Mouse (Mus musculus) liver, embryonic 14.5 days (tissue): ENCODE measurements around the gene Iqgap3. TPM values are rescaled to one million over a fixed set of nuclear protein-coding genes. Genes with fewer than 3 reads are reported as not detected.

Experiments
- ATAC-seq: fragments of 200-750 bp; cut with Nextera tagmentation; 2 replicates; pipeline ENCODE4 v1.8.0; 2017; ENCODE audit warnings: moderate number of reproducible peaks, mild to moderate bottlenecking, moderate library complexity; ENCODE audit not compliant: insufficient read depth
- DNase-seq, 3 experiments: peaks; one replicate each; pipeline ENCODE4 v3.0.0-alpha.2; 2012 to 2013; ENCODE audit warnings: low read depth in 3 of 3, low spot score in 3 of 3
- H3K27ac ChIP-seq: fragments of 300-500 bp; sonication (generic); 2 replicates; pipeline ENCODE4 v1.5.1; 2014; ENCODE audit warnings: moderate library complexity, mild to moderate bottlenecking, control low read depth, inconsistent platforms
- H3K27me3 ChIP-seq: fragments of 300-500 bp; sonication (generic); 2 replicates; pipeline ENCODE4 v1.6.1; 2014; ENCODE audit warnings: mild to moderate bottlenecking, low read length, moderate library complexity; ENCODE audit not compliant: control insufficient read depth, insufficient read depth
- H3K36me3 ChIP-seq: fragments of 300-500 bp; sonication (generic); replicated peaks from 2 replicates; pipeline ENCODE4 v1.6.1; 2014; ENCODE audit warnings: low read depth; ENCODE audit not compliant: control insufficient read depth, insufficient read depth
- H3K4me1 ChIP-seq, 2 experiments: fragments of 200-500 bp in 1 of 2; fragments of 300-500 bp in 1 of 2; sonication (generic) in 1 of 2; replicated peaks; 2 replicates each; pipeline ENCODE4 v1.6.1; 2012 to 2014; ENCODE audit warnings: antibody characterized with exemption in 1 of 2, inconsistent platforms in 1 of 2, low read length in 1 of 2; ENCODE audit not compliant: control insufficient read depth in 2 of 2, insufficient read depth in 2 of 2
- H3K4me2 ChIP-seq: fragments of 300-500 bp; sonication (generic); 2 replicates; pipeline ENCODE4 v1.6.1; 2014; ENCODE audit warnings: low read depth, mild to moderate bottlenecking, control low read depth, moderate library complexity
- H3K4me3 ChIP-seq, 2 experiments: fragments of 200-500 bp in 1 of 2; fragments of 300-500 bp in 1 of 2; sonication (generic) in 1 of 2; 2 replicates each; pipeline ENCODE4 v1.5.1; 2012 to 2014; ENCODE audit warnings: low read depth in 2 of 2, low read length in 2 of 2, mild to moderate bottlenecking in 2 of 2, control low read depth in 1 of 2, inconsistent platforms in 1 of 2, moderate library complexity in 1 of 2; ENCODE audit not compliant: insufficient read depth in 1 of 2
- H3K9ac ChIP-seq: fragments of 300-500 bp; sonication (generic); replicated peaks from 2 replicates; pipeline ENCODE4 v1.6.1; 2014; ENCODE audit warnings: mild to moderate bottlenecking, control low read depth, moderate library complexity
- H3K9me3 ChIP-seq: fragments of 300-500 bp; sonication (generic); 2 replicates; pipeline ENCODE4 v1.6.1; 2016; ENCODE audit warnings: low read length, mixed read lengths; ENCODE audit not compliant: control insufficient read depth
- CTCF ChIP-seq: IDR thresholded peaks from 2 replicates; pipeline ENCODE4 v1.5.1; 2016; ENCODE audit warnings: antibody characterized with exemption, low read depth, control low read depth
- EP300 ChIP-seq: IDR thresholded peaks from 2 replicates; pipeline ENCODE4 v1.6.1; 2016; ENCODE audit warnings: antibody characterized with exemption, low read depth
- WGBS: fragments of 180-500 bp; shearing (Covaris S2); extraction: QIAGEN DNeasy Blood & Tissue Kit; methylation state at CpG from one replicate; pipeline ENCODE4 v1.1.7; 2014; ENCODE audit not compliant: insufficient replicate concordance; 5-methylcytosine and 5-hydroxymethylcytosine counted together
- polyA plus RNA-seq, 2 experiments: library from polyadenylated mRNA; depleted of rRNA in 1 of 2; stranded (reverse) in 1 of 2; unstranded in 1 of 2; fragments of >200 nt; fragmentation: Nextera tagmentation in 1 of 2; extraction: Ambion mirVana in 1 of 2; gene quantifications; 2 replicates each; pipeline versions ENCODE4 v1.2.1 to v1.2.3; 2012 to 2014

Iqgap3 gene
- polyA plus RNA-seq, 2 experiments = 6.7 to 8.8 TPM

GRCm38 (mm10) chr3:88147866-88148265, 66.1 kb downstream of the Iqgap3 start:
- Histone ChIP-seq H3K36me3 (no peaks in the 10 kb centered on the region), H3K4me1 (peaks cover 57 to 65% of the 10 kb centered on the region in 2 experiments), H3K4me3 (no peak overlapping the region), H3K9ac (no peak overlapping the region), H3K27ac (no peak overlapping the region; the same call in 1 of the 2 replicates), H3K9me3 (no peaks in the 10 kb centered on the region), H3K27me3 (no peaks in the 10 kb centered on the region), H3K4me2 (no peak overlapping the region)
- DNase-seq (no peak), ATAC-seq (no peak)
- whole genome bisulfite sequencing = 78% methylated on average over 1 of the region's 1 CpGs
- no peak for TF ChIP-seq CTCF
- TF ChIP-seq EP300 = no peak

- Histone ChIP-seq H3K4me1 (peaks cover 57 to 65% of the 10 kb centered on the region in 2 experiments), H3K4me2 (no peak overlapping the region), H3K27me3 (no peaks in the 10 kb centered on the region), H3K4me3 (no peak overlapping the region), H3K9me3 (no peaks in the 10 kb centered on the region), H3K36me3 (no peaks in the 10 kb centered on the region), H3K9ac (no peak overlapping the region), H3K27ac (peak overlapping the region; percentile 25)
- DNase-seq = no peak
- 53% methylated on average over 5 of the region's 5 CpGs for WGBS
- ATAC-seq = no peak
- no peak for TF ChIP-seq EP300
- TF ChIP-seq CTCF = no peak
These were observed 66.6 kb downstream of the Iqgap3 start for GRCm38 (mm10) chr3:88148354-88148753.

DNA sequence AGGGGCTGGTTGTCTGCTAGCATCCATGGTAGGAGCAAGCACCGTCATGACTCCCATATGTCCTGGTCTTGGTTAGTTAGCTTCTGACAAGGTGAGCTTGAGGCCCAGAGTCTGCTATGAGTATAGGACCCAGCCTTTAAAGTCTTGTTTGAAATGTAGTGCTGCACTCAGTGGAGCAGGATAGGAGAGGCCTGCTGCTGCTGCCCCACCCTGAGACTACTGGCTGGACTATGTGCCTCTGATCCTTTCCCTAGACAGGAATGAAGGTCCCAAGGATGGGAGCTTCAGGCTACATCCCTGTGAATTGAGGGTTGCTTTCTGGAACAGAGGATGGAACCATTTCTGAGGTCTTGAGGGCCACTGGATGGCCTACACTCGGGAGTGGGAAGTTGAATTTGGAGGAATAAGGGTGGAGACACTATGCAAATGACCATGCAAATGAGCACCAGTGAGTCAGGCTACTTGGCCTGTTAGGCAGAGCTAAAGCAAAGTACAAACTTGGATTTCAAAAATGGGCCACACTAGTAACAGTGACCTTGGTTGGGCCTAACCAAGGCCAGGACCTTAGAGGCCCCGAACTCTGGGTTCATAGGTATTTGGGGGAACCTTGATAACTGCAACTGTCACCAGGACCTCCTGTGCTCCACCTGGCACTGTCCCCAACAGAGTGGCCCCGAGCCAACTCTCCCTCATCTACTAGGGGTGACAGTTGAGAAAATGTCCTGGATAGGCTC, 67.2 kb downstream of the Iqgap3 start:
- H3K9me3 ChIP-seq = no peaks in the 10 kb centered on the region
- peak overlapping the region; percentile 30 for H3K4me2 ChIP-seq
- H3K36me3 ChIP-seq = no peaks in the 10 kb centered on the region
- peaks cover 54 to 62% of the 10 kb centered on the region in 2 experiments for H3K4me1 ChIP-seq
- H3K27me3 ChIP-seq = no peaks in the 10 kb centered on the region
- no peak overlapping the region for H3K4me3 ChIP-seq
- ATAC-seq (no peak), DNase-seq (no peak)
- H3K27ac ChIP-seq = peak overlapping the region; percentile 25
- H3K9ac ChIP-seq = no peak overlapping the region
- WGBS = 37% methylated on average over 4 of the region's 4 CpGs
- TF ChIP-seq EP300 (no peak), CTCF (no peak)

GRCm38 (mm10) chr3:88149510-88149974, 67.8 kb downstream of the Iqgap3 start:
- Histone ChIP-seq H3K4me2 (peak overlapping the region; percentile 29), H3K27ac (no peak overlapping the region), H3K9me3 (no peaks in the 10 kb centered on the region), H3K27me3 (no peaks in the 10 kb centered on the region), H3K4me1 (peaks cover 48 to 56% of the 10 kb centered on the region in 2 experiments), H3K9ac (no peak overlapping the region; the same call in 1 of the 2 replicates), H3K4me3 (no peak overlapping the region), H3K36me3 (no peaks in the 10 kb centered on the region)
- DNase-seq = no peak
- TF ChIP-seq CTCF (no peak), EP300 (no peak)
- no peak for ATAC-seq
- 31% methylated on average over 6 of the region's 6 CpGs for WGBS
